Mouse (Mus musculus) E14TG2a.4 (cell line): ENCODE measurements around the gene Furin.

Source experiments
- CTCF ChIP-seq: conservative IDR thresholded peaks from 2 replicates; pipeline ENCODE4 v1.5.1; 2014; ENCODE audit warnings: low read length
- NANOG ChIP-seq: IDR thresholded peaks from 2 replicates; pipeline ENCODE4 v1.6.1; 2014; ENCODE audit warnings: borderline replicate concordance, low read length, mixed read lengths
- POU5F1 ChIP-seq: IDR thresholded peaks from 2 replicates; pipeline ENCODE4 v1.6.1; 2014; ENCODE audit warnings: low read length, borderline replicate concordance

DNA sequence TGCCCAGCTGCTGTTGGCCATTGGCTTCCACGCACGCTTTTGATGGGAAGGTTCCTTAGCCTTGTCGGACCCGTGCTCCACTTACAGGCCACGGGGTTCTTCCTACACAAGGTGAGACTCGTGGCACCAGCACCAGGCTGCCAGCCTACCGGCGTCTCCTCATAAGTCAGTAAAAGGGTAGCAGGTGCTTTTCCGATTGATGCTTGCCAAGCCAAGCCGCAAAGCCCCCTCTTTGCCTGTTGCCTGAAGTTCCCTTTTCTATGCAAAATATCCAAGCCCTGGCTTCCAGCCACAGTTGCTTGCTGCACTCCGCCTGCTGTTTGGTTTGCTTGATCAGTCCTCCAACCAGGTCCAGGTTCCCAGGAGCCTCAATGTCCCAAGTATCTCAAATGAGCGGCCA lies 31.4 kb downstream of the Furin start:
- no peak for TF ChIP-seq CTCF
- no peak for TF ChIP-seq POU5F1
- TF ChIP-seq NANOG: no peak
